Mouse (Mus musculus): ENCODE data around the gene Ctdnep1. TPM values are rescaled to one million over a fixed set of nuclear protein-coding genes. Genes with fewer than 3 reads are reported as not detected.
A peak's percentile ranks its signal among the peaks of the same experiment; 100 is the strongest.
"Not testable (repeated sequence)": the region's sequence is repeated elsewhere in the genome, so short reads cannot be mapped to it uniquely, and the experiment has no call there.

The Ctdnep1 gene
- polyA plus RNA-seq, 1 experiment from 2014 or later = 28.6 TPM

DNA sequence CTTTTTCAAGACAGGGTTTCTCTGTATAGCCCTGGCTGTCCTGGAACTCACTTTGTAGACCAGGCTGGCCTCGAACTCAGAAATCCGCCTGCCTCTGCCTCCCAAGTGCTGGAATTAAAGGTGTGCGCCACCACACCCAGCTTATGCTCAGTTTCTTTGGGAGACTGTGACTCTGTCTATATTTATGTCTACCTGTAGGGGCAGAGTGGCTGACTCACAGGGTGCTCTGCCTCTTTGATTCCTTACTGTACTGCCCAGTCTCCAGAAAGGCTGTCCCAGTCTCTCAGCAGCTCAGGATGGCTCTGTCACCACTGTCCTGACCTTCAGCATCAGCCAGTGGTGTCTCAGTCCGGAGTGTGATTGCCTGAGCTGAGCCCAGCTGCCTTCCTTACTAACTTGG, 25.3 kb upstream of the Ctdnep1 start:
- not testable (repeated sequence) for H3K4me2 ChIP-seq (ENCODE audit: low read length); H3K27ac ChIP-seq (ENCODE audit: low read depth); H3K9ac ChIP-seq (ENCODE audit: low read length); H3K4me1 ChIP-seq (replicated peaks; ENCODE audit: control insufficient read depth, insufficient read depth, low read length); H3K9me3 ChIP-seq (ENCODE audit: control insufficient read depth, low read length); ATAC-seq (replicated peaks; ENCODE audit: low FRiP score, low TSS enrichment, low read depth); H3K36me3 ChIP-seq (ENCODE audit: control insufficient read depth, insufficient read depth, low read length); H3K4me3 ChIP-seq (ENCODE audit: low read depth, low read length); DNase-seq (ENCODE audit: low spot score); H3K27me3 ChIP-seq (replicated peaks; ENCODE audit: control insufficient read depth, insufficient read depth, low read length)
- WGBS = 73% methylated on average over 4 of the region's 4 CpGs

DNA sequence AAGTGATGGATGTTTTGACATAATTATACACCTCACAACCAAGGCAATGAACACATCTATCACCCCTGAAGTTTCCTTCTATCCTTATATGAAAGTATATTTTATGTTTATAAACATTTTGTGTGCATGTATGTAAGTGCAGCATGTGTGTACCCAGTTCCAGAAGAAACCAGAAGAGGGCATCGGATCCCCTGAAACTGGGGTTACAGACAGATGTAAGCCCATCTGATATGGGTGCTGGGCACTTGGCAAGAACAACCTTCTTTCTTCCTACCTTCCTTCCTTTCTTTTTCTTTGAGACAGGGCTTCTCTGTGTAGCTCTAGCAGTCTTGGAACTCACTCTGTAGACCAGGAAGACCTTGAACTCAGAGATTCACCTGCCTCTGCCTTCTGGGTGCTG, 24.7 kb upstream of the Ctdnep1 start:
- ATAC-seq (replicated peaks; ENCODE audit: low FRiP score, low TSS enrichment, low read depth) (no peak), DNase-seq (ENCODE audit: low spot score) (no peak)
- Histone ChIP-seq H3K4me3 (ENCODE audit: low read depth, low read length) (no peak overlapping the region), H3K27ac (ENCODE audit: low read depth) (no peak overlapping the region), H3K27me3 (replicated peaks; ENCODE audit: control insufficient read depth, insufficient read depth, low read length) (no peaks in the 10 kb centered on the region), H3K9me3 (ENCODE audit: control insufficient read depth, low read length) (no peaks in the 10 kb centered on the region; the same call in 1 of the 2 replicates), H3K9ac (ENCODE audit: low read length) (no peak overlapping the region), H3K4me2 (ENCODE audit: low read length) (no peak overlapping the region), H3K4me1 (replicated peaks; ENCODE audit: control insufficient read depth, insufficient read depth, low read length) (no peaks in the 10 kb centered on the region), H3K36me3 (ENCODE audit: control insufficient read depth, insufficient read depth, low read length) (no peaks in the 10 kb centered on the region)
- 76% methylated on average over 1 of the region's 1 CpGs for WGBS

DNA sequence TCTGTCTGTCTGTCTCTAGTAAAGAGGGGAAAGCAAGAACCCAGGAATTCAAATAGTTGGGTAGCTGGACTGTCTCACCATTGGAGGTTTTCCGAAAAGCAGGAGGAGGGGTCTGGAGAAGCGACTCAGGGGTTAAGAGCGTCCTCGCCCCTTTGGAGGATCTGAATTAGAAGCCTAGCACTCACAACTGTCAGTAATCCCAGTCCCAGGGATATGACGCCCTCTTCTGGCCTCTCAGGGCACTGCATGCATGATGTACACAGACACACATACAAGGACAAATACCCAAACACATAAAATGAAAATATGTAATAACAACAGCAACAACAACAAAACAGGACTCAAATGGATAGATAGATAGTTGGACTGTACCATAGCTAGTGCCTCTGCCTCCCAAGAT, 20.3 kb upstream of the Ctdnep1 start:
- peak overlapping the region; percentile 38; the same call in 1 of the 2 replicates for H3K27ac ChIP-seq (ENCODE audit: low read depth)
- H3K4me1 ChIP-seq (replicated peaks; ENCODE audit: control insufficient read depth, insufficient read depth, low read length) = no peaks in the 10 kb centered on the region
- no peak overlapping the region for H3K4me2 ChIP-seq (ENCODE audit: low read length)
- peaks cover 34% of the 10 kb centered on the region for H3K27me3 ChIP-seq (replicated peaks; ENCODE audit: control insufficient read depth, insufficient read depth, low read length)
- DNase-seq (ENCODE audit: low spot score) (no peak), ATAC-seq (replicated peaks; ENCODE audit: low FRiP score, low TSS enrichment, low read depth) (no peak)
- no peak overlapping the region for H3K4me3 ChIP-seq (ENCODE audit: low read depth, low read length)
- WGBS = 35% methylated on average over 5 of the region's 5 CpGs
- no peaks in the 10 kb centered on the region; the same call in 1 of the 2 replicates for H3K9me3 ChIP-seq (ENCODE audit: control insufficient read depth, low read length)
- H3K9ac ChIP-seq (ENCODE audit: low read length) = no peak overlapping the region
- H3K36me3 ChIP-seq (ENCODE audit: control insufficient read depth, insufficient read depth, low read length) = no peaks in the 10 kb centered on the region

DNA sequence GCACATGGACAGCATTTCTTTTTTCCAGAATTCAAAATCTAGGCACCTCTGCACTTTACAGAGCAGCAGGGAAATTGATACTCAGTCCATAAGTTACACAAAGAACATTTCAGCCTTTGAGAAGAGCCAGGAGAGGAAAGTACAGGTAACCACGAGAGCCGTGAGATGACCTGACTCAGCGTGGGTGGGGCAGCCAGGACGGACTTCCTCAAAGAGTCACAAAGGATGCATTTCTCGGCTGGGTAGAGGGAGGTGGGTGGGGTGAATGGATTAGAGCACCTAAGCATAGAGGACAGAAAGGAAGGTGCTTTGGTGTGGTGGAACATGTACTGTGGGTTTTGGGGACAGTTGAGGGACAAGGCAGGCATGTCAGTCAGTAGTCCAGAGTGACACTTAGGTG, 19.1 kb upstream of the Ctdnep1 start:
- Histone ChIP-seq H3K36me3 (ENCODE audit: control insufficient read depth, insufficient read depth, low read length) (no peaks in the 10 kb centered on the region), H3K27ac (ENCODE audit: low read depth) (peak overlapping the region; percentile 74), H3K4me1 (replicated peaks; ENCODE audit: control insufficient read depth, insufficient read depth, low read length) (peaks cover 4% of the 10 kb centered on the region; the same call in 1 of the 2 replicates), H3K27me3 (replicated peaks; ENCODE audit: control insufficient read depth, insufficient read depth, low read length) (peaks cover 46% of the 10 kb centered on the region), H3K4me2 (ENCODE audit: low read length) (no peak overlapping the region), H3K9ac (ENCODE audit: low read length) (no peak overlapping the region), H3K9me3 (ENCODE audit: control insufficient read depth, low read length) (no peaks in the 10 kb centered on the region), H3K4me3 (ENCODE audit: low read depth, low read length) (no peak overlapping the region)
- DNase-seq (ENCODE audit: low spot score) (peak; percentile 70), ATAC-seq (replicated peaks; ENCODE audit: low FRiP score, low TSS enrichment, low read depth) (no peak)
- WGBS = 36% methylated on average over 5 of the region's 5 CpGs

DNA sequence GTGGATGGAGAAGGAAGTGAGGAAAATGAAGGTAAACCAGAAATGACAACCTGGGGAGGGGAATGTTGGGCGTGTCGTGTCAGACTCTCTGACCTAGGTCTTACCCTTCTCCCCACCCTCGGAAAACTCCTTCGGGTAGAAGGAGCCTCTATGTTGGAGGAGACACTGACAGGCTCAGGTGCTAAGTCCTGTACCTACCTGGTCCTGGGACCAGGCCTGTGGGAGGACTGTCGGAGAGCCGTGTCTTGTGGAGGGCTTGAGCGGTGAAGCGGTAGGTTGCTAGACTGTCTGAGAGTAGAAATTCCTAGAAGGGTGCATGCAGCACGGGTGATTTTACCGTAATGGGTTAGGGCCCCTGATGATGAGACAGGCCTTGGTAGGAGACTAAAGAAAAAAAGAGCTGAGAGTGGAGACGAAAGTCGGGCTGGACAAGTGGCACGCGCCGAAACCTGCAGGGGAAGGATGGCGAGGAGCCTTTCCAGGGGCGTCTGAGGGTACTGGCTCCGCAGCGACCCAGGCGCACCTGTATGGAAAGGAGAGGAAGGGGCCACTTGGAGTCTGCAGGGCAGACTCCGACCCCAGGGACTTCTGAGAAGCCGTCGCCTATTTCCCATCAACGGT, 16.2 kb upstream of the Ctdnep1 start, which contains the start of gene Cldn7:
Gene Cldn7 (plus strand): TSS at position 130 of the 621 bp plus-strand sequence.
- H3K4me1 ChIP-seq (replicated peaks; ENCODE audit: control insufficient read depth, insufficient read depth, low read length) = peaks cover 5% of the 10 kb centered on the region; the same call in 1 of the 2 replicates
- no peaks in the 10 kb centered on the region for H3K9me3 ChIP-seq (ENCODE audit: control insufficient read depth, low read length)
- H3K4me3 ChIP-seq (ENCODE audit: low read depth, low read length) = peak within 1 kb of the TSS; percentile 46
- peak within 1 kb of the TSS; percentile 92 for H3K27ac ChIP-seq (ENCODE audit: low read depth)
- peaks cover 19% of the 10 kb centered on the region for H3K36me3 ChIP-seq (ENCODE audit: control insufficient read depth, insufficient read depth, low read length)
- peak; percentile 71 for DNase-seq (ENCODE audit: low spot score)
- ATAC-seq (replicated peaks; ENCODE audit: low FRiP score, low TSS enrichment, low read depth) = 0 out of 2 replicates have a peak, but pooled peaks have one; percentile 10
- H3K27me3 ChIP-seq (replicated peaks; ENCODE audit: control insufficient read depth, insufficient read depth, low read length) = peaks cover 51% of the 10 kb centered on the region
- peak within 1 kb of the TSS; percentile 64 for H3K9ac ChIP-seq (ENCODE audit: low read length)
- peak within 1 kb of the TSS; percentile 57 for H3K4me2 ChIP-seq (ENCODE audit: low read length)
- 7% methylated on average over 24 of the region's 24 CpGs for WGBS

DNA sequence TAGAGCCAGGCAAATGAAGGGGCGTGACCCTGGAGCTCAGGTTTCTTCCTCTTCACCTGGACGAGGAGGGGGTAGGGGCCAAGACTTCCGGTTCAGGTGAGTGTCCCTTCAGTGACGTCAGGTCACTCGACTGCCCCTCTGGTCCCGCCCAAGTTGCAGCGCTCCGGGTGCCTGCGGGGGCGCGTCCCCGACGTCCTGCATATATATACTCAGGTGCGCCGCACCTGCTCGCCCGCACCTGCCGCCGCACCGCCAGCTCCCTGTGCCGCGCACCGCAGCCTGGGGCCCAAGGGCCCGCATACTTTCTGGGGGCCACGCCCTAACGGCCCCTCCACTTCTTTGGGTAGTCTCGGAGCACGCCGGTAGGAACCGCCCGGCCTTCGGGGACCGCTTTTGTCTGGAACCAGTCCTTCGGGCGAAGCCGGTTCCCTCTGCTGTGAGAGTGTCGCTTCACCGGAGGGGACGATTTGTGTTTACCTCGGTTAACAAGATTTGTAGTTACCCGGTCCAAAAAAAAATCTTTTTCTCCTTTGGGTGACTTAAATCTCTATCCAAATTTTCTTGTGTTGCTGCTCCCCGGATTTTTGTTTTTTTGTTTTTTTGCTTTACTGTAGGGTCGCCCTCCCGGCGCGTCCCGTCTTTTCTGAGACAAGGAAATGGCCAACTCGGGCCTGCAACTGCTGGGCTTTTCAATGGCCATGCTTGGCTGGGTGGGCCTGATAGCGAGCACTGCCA, 15.5 kb upstream of the Ctdnep1 start:
- peak overlapping the region; percentile 92 for H3K27ac ChIP-seq (ENCODE audit: low read depth)
- H3K4me2 ChIP-seq (ENCODE audit: low read length) = peak overlapping the region; percentile 57
- no peaks in the 10 kb centered on the region for H3K9me3 ChIP-seq (ENCODE audit: control insufficient read depth, low read length)
- ATAC-seq (replicated peaks; ENCODE audit: low FRiP score, low TSS enrichment, low read depth) (peak; percentile 59), DNase-seq (ENCODE audit: low spot score) (peak; percentile 84)
- peaks cover 5% of the 10 kb centered on the region; the same call in 1 of the 2 replicates for H3K4me1 ChIP-seq (replicated peaks; ENCODE audit: control insufficient read depth, insufficient read depth, low read length)
- 1% methylated on average over 49 of the region's 49 CpGs for WGBS
- H3K27me3 ChIP-seq (replicated peaks; ENCODE audit: control insufficient read depth, insufficient read depth, low read length) = peaks cover 51% of the 10 kb centered on the region
- H3K36me3 ChIP-seq (ENCODE audit: control insufficient read depth, insufficient read depth, low read length) = peaks cover 26% of the 10 kb centered on the region
- peak overlapping the region; percentile 46 for H3K4me3 ChIP-seq (ENCODE audit: low read depth, low read length)
- H3K9ac ChIP-seq (ENCODE audit: low read length) = peak overlapping the region; percentile 64

DNA sequence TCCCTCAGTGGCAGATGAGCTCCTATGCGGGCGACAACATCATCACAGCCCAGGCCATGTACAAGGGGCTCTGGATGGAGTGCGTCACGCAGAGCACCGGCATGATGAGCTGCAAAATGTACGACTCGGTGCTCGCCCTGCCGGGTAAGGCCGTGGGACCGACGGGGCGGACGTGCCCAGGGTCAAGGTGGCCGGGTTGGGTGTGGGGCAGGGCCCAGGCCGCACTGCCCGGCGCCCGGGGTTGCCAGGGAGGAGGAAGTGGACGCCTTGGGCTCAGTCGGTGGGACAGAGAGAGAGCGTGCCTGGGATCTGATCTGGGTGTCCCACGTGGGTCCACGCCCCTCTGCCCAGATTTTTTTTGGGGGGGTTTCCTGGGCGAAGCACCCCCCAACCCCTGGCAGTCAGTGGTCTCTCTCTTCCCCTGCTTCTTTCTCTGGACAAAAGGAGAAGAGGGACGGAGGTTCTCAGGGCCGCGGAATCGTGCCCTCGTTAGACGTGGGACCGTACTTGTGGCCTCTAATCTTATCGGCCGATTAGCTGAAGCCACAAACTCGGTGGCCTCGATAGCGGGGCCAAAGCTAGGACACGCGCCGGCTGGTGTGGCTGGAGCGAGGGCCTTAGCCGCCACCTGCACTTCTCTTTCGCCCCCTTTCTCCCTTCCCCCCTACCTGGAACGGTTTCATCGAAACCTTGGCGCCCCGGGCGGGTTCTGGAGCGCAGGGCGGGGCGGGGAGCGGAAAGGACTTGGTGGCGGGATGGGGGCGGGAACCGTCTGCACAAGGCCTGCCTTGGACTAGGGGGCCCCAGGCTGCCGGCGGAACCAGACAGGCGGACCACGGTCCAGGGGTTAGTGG, 14.7 kb upstream of the Ctdnep1 start:
- Histone ChIP-seq H3K9ac (ENCODE audit: low read length) (peak overlapping the region; percentile 64), H3K4me1 (replicated peaks; ENCODE audit: control insufficient read depth, insufficient read depth, low read length) (peaks cover 5% of the 10 kb centered on the region; the same call in 1 of the 2 replicates), H3K9me3 (ENCODE audit: control insufficient read depth, low read length) (no peaks in the 10 kb centered on the region), H3K36me3 (ENCODE audit: control insufficient read depth, insufficient read depth, low read length) (peaks cover 30% of the 10 kb centered on the region), H3K4me2 (ENCODE audit: low read length) (peak overlapping the region; percentile 57), H3K27me3 (replicated peaks; ENCODE audit: control insufficient read depth, insufficient read depth, low read length) (peaks cover 51% of the 10 kb centered on the region), H3K27ac (ENCODE audit: low read depth) (peak overlapping the region; percentile 92), H3K4me3 (ENCODE audit: low read depth, low read length) (peak overlapping the region; percentile 46)
- ATAC-seq (replicated peaks; ENCODE audit: low FRiP score, low TSS enrichment, low read depth) (peak; percentile 40), DNase-seq (ENCODE audit: low spot score) (peak; percentile 82)
- 2% methylated on average over 56 of the region's 59 CpGs for WGBS

DNA sequence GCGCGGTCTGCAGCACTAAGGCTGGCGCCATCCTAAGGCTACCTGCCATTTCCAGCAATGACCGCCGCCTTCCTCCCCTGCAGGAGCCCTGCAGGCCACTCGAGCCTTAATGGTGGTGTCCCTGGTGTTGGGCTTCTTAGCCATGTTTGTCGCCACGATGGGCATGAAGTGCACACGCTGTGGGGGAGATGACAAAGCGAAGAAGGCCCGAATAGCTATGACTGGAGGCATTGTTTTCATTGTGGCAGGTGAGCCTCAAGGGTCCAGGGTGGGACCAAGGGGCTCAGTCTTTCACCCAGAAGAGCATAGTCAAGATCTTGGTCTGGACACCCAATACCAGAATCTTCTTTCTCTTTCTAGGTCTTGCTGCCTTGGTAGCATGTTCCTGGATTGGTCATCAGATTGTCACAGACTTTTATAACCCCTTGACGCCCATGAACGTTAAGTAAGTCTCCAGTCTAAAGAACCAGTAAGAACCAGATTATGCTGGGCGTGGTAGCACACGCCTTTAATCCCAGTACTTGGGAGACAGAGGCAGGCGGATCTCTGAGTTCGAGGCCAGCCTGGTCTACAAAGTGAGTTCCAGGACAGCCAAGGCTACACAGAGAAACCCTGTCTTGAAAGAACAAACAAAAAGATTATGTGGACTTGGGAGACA, 14.0 kb upstream of the Ctdnep1 start:
- WGBS = 33% methylated on average over 17 of the region's 17 CpGs
- Histone ChIP-seq H3K36me3 (ENCODE audit: control insufficient read depth, insufficient read depth, low read length) (peaks cover 36% of the 10 kb centered on the region), H3K4me3 (ENCODE audit: low read depth, low read length) (peak overlapping the region; percentile 46), H3K27me3 (replicated peaks; ENCODE audit: control insufficient read depth, insufficient read depth, low read length) (peaks cover 51% of the 10 kb centered on the region), H3K4me2 (ENCODE audit: low read length) (peak overlapping the region; percentile 57), H3K9me3 (ENCODE audit: control insufficient read depth, low read length) (no peaks in the 10 kb centered on the region), H3K27ac (ENCODE audit: low read depth) (peak overlapping the region; percentile 92), H3K9ac (ENCODE audit: low read length) (peak overlapping the region; percentile 64), H3K4me1 (replicated peaks; ENCODE audit: control insufficient read depth, insufficient read depth, low read length) (peaks cover 5% of the 10 kb centered on the region; the same call in 1 of the 2 replicates)
- DNase-seq (ENCODE audit: low spot score) (no peak), ATAC-seq (replicated peaks; ENCODE audit: low FRiP score, low TSS enrichment, low read depth) (no peak)

Data from intestine, embryonic 14.5 days (tissue).